Mouse (Mus musculus) CH12.LX (cell line): Measurements from ENCODE around the gene Cdc37l1.

Experiments used
- CTCF ChIP-seq, 2 experiments: IDR thresholded peaks in 1 of 2; conservative IDR thresholded peaks in 1 of 2; 2 replicates each; pipeline ENCODE4 v1.5.1; 2011 to 2012; ENCODE audit warnings: low read depth in 2 of 2, low read length in 2 of 2, improper control_type of control experiment in 1 of 2, inconsistent platforms in 1 of 2, mild to moderate bottlenecking in 1 of 2, moderate library complexity in 1 of 2
- RCOR1 ChIP-seq: conservative IDR thresholded peaks from 2 replicates; pipeline ENCODE4 v1.6.1; 2012; ENCODE audit warnings: low read depth, mild to moderate bottlenecking, inconsistent platforms, low read length, improper control_type of control experiment
- UBTF ChIP-seq: IDR thresholded peaks from 2 replicates; pipeline ENCODE4 v1.6.1; 2012; ENCODE audit warnings: low read depth, mild to moderate bottlenecking, inconsistent platforms, low read length, improper control_type of control experiment, moderate library complexity
- ZKSCAN1 ChIP-seq: IDR thresholded peaks from 2 replicates; pipeline ENCODE4 v1.6.1; 2012; ENCODE audit warnings: low read depth, inconsistent platforms, low read length, improper control_type of control experiment, borderline replicate concordance

DNA sequence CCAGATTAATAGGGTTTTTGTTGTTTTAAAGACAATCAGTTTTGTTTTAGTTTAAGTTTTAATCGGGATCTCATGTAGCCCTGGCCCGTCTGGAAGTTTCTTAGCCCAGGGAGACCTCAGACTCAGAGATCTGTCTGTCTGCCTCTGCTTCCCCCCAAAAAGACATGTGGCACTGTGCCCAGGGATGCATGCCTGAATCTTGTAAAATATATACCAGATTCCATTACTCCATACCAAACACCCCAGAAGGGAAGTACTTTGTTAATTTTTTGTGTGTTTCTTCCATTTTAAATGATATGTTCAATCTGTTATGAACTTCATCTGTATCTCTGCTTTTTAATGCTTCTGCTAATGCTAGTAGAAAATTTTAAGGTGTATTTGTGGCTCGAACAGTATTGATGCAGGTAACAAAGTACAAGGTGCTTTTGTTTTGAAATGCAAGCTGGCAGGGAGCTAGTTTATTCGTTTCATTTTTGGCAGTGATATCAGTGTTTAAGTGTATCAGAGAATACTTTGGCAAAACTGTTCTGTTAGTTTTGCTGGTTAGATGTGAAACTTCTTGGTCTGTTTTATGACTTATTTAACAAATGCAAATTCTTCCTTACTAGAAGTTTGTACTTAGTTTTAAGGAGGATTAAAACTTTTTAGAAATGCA, 8.0 kb downstream of the Cdc37l1 start:
- TF ChIP-seq ZKSCAN1 (no peak), RCOR1 (no peak), UBTF (no peak), CTCF (conservative IDR thresholded peaks at IDR 0.05 in 1 of 2, IDR thresholded peaks at IDR 0.05 in 1 of 2; ENCODE audit: low read depth in 2 of 2, low read length in 2 of 2) (no peak)
